Mouse (Mus musculus) liver, adult 2 months (tissue): ENCODE measurements around the gene Ptprk.

Experiments used
- CTCF ChIP-seq: fragments of 200-500 bp; IDR thresholded peaks from 2 replicates; pipeline ENCODE4 v1.5.1; 2011; ENCODE audit warnings: low read depth, low read length, control low read depth
- POLR2A ChIP-seq: fragments of 200-500 bp; IDR thresholded peaks from 2 replicates; pipeline ENCODE4 v1.6.1; 2011; ENCODE audit warnings: low read length, control low read depth; ENCODE audit not compliant: insufficient read depth; ENCODE audit errors: extremely low read depth

GRCm38 (mm10) chr10:28395610-28396519 is 321.2 kb downstream of the Ptprk start:
- TF ChIP-seq CTCF (no peak), POLR2A (no peak)
